Mouse (Mus musculus) forebrain, embryonic 16.5 days (tissue): ENCODE measurements around the gene Bcas3. TPM values are rescaled to one million over a fixed set of nuclear protein-coding genes. Genes with fewer than 3 reads are reported as not detected.

Experiments
- ATAC-seq: fragments of 200-750 bp; cut with Nextera tagmentation; 2 replicates; pipeline ENCODE4 v1.8.0; 2017; ENCODE audit warnings: mild to moderate bottlenecking, moderate library complexity
- H3K27ac ChIP-seq: fragments of 300-500 bp; sonication (generic); 2 replicates; pipeline ENCODE4 v1.5.1; 2014; ENCODE audit warnings: low read length, control low read depth
- H3K27me3 ChIP-seq: fragments of 300-500 bp; sonication (generic); replicated peaks from 2 replicates; pipeline ENCODE4 v1.6.1; 2014; ENCODE audit warnings: low read length; ENCODE audit not compliant: control insufficient read depth, insufficient read depth
- H3K36me3 ChIP-seq: fragments of 300-500 bp; sonication (generic); 2 replicates; pipeline ENCODE4 v1.6.1; 2014; ENCODE audit not compliant: control insufficient read depth, insufficient read depth
- H3K4me1 ChIP-seq: fragments of 300-500 bp; sonication (generic); replicated peaks from 2 replicates; pipeline ENCODE4 v1.6.1; 2014; ENCODE audit warnings: low read length; ENCODE audit not compliant: control insufficient read depth, insufficient read depth
- H3K4me2 ChIP-seq: fragments of 300-500 bp; sonication (generic); 2 replicates; pipeline ENCODE4 v1.6.1; 2014; ENCODE audit warnings: mild to moderate bottlenecking, low read length, control low read depth
- H3K4me3 ChIP-seq: fragments of 300-500 bp; sonication (generic); replicated peaks from 2 replicates; pipeline ENCODE4 v1.5.1; 2014; ENCODE audit warnings: mild to moderate bottlenecking, low read length, control low read depth
- H3K9ac ChIP-seq: fragments of 300-500 bp; sonication (generic); replicated peaks from 2 replicates; pipeline ENCODE4 v1.6.1; 2014; ENCODE audit warnings: low read depth, low read length, control low read depth
- H3K9me3 ChIP-seq: fragments of 300-500 bp; sonication (generic); 2 replicates; pipeline ENCODE4 v1.6.1; 2016; ENCODE audit warnings: low read length; ENCODE audit not compliant: control insufficient read depth
- WGBS: fragments of 180-500 bp; shearing (Covaris S2); extraction: QIAGEN DNeasy Blood & Tissue Kit; methylation state at CpG from one replicate; pipeline ENCODE4 v1.1.7; 2014; 5-methylcytosine and 5-hydroxymethylcytosine counted together
- polyA plus RNA-seq: library from polyadenylated mRNA; unstranded; fragments of >200 nt; fragmentation: Nextera tagmentation; extraction: Ambion mirVana; gene quantifications from 2 replicates; pipeline ENCODE4 v1.2.1, GENCODE M21; 2015

Bcas3 gene
- polyA plus RNA-seq, 1 experiment from 2014 or later, result 31.9 TPM

GRCm38 (mm10) chr11:85644748-85645060 lies 291.7 kb downstream of the Bcas3 start:
- Histone ChIP-seq H3K36me3 (no peaks in the 10 kb centered on the region), H3K4me3 (no peak overlapping the region), H3K9ac (no peak overlapping the region), H3K4me1 (peaks cover 15% of the 10 kb centered on the region), H3K27ac (no peak overlapping the region), H3K4me2 (no peak overlapping the region), H3K9me3 (no peaks in the 10 kb centered on the region), H3K27me3 (no peaks in the 10 kb centered on the region)
- 89% methylated on average over 6 of the region's 6 CpGs for WGBS
- no peak for ATAC-seq

- Histone ChIP-seq H3K4me2 (no peak overlapping the region), H3K4me1 (peaks cover 11% of the 10 kb centered on the region), H3K27me3 (no peaks in the 10 kb centered on the region), H3K9ac (no peak overlapping the region), H3K4me3 (no peak overlapping the region), H3K9me3 (no peaks in the 10 kb centered on the region), H3K36me3 (no peaks in the 10 kb centered on the region), H3K27ac (no peak overlapping the region)
- no peak for ATAC-seq
- 70% methylated on average over 7 of the region's 7 CpGs for WGBS
Observed at GRCm38 (mm10) chr11:85645152-85645835, 292.3 kb downstream of the Bcas3 start.

- Histone ChIP-seq H3K27me3 (no peaks in the 10 kb centered on the region), H3K27ac (no peak overlapping the region), H3K4me2 (no peak overlapping the region), H3K4me1 (peaks cover 2% of the 10 kb centered on the region; the same call in 1 of the 2 replicates), H3K4me3 (no peak overlapping the region), H3K9ac (no peak overlapping the region), H3K36me3 (no peaks in the 10 kb centered on the region), H3K9me3 (no peaks in the 10 kb centered on the region)
- 80% methylated on average over 3 of the region's 3 CpGs for WGBS
- no peak for ATAC-seq
Observed at GRCm38 (mm10) chr11:85648893-85649292, 295.9 kb downstream of the Bcas3 start.

- WGBS, result 86% methylated on average over 9 of the region's 9 CpGs
- Histone ChIP-seq H3K27me3 (no peaks in the 10 kb centered on the region), H3K4me1 (no peaks in the 10 kb centered on the region), H3K36me3 (no peaks in the 10 kb centered on the region), H3K27ac (no peak overlapping the region), H3K4me2 (no peak overlapping the region), H3K4me3 (no peak overlapping the region), H3K9me3 (no peaks in the 10 kb centered on the region), H3K9ac (no peak overlapping the region)
- ATAC-seq, result no peak
Observed at GRCm38 (mm10) chr11:85649373-85649772, 296.4 kb downstream of the Bcas3 start.

- Histone ChIP-seq H3K36me3 (no peaks in the 10 kb centered on the region), H3K4me3 (no peak overlapping the region), H3K9ac (no peak overlapping the region), H3K9me3 (no peaks in the 10 kb centered on the region), H3K4me1 (0 out of 2 replicates have a peak, but pooled peaks cover 3% of the 10 kb centered on the region), H3K27ac (no peak overlapping the region), H3K27me3 (no peaks in the 10 kb centered on the region), H3K4me2 (no peak overlapping the region)
- no peak for ATAC-seq
- 79% methylated on average over 4 of the region's 4 CpGs for WGBS
Observed at GRCm38 (mm10) chr11:85657471-85657870, 304.5 kb downstream of the Bcas3 start.

- H3K9me3 ChIP-seq, result no peaks in the 10 kb centered on the region
- no peak overlapping the region for H3K4me3 ChIP-seq
- ATAC-seq, result no peak
- H3K36me3 ChIP-seq, result no peaks in the 10 kb centered on the region
- 87% methylated on average over 4 of the region's 4 CpGs for whole genome bisulfite sequencing
- no peak overlapping the region for H3K4me2 ChIP-seq
- H3K9ac ChIP-seq, result no peak overlapping the region
- no peaks in the 10 kb centered on the region for H3K27me3 ChIP-seq
- H3K27ac ChIP-seq, result no peak overlapping the region
- 0 out of 2 replicates have a peak, but pooled peaks cover 3% of the 10 kb centered on the region for H3K4me1 ChIP-seq
Observed at GRCm38 (mm10) chr11:85660304-85660703, 307.3 kb downstream of the Bcas3 start.

GRCm38 (mm10) chr11:85667176-85667575 lies 314.2 kb downstream of the Bcas3 start:
- no peaks in the 10 kb centered on the region for H3K9me3 ChIP-seq
- H3K9ac ChIP-seq, result no peak overlapping the region
- no peak overlapping the region for H3K4me2 ChIP-seq
- ATAC-seq, result no peak
- 0 out of 2 replicates have a peak, but pooled peaks cover 3% of the 10 kb centered on the region for H3K4me1 ChIP-seq
- H3K27ac ChIP-seq, result no peak overlapping the region
- H3K4me3 ChIP-seq, result no peak overlapping the region
- H3K27me3 ChIP-seq, result no peaks in the 10 kb centered on the region
- WGBS, result 50% methylated on average over 7 of the region's 7 CpGs
- no peaks in the 10 kb centered on the region for H3K36me3 ChIP-seq

- Histone ChIP-seq H3K27me3 (no peaks in the 10 kb centered on the region), H3K9ac (no peak overlapping the region), H3K4me3 (no peak overlapping the region), H3K4me2 (no peak overlapping the region), H3K9me3 (no peaks in the 10 kb centered on the region), H3K36me3 (no peaks in the 10 kb centered on the region), H3K4me1 (0 out of 2 replicates have a peak, but pooled peaks cover 3% of the 10 kb centered on the region), H3K27ac (no peak overlapping the region)
- ATAC-seq, result no peak
- WGBS, result 64% methylated on average over 9 of the region's 9 CpGs
Observed at GRCm38 (mm10) chr11:85667741-85668140, 314.8 kb downstream of the Bcas3 start.

GRCm38 (mm10) chr11:85672881-85673475 lies 320.0 kb downstream of the Bcas3 start:
- no peak for ATAC-seq
- Histone ChIP-seq H3K9me3 (no peaks in the 10 kb centered on the region), H3K4me3 (no peak overlapping the region), H3K4me2 (no peak overlapping the region), H3K4me1 (peaks cover 3% of the 10 kb centered on the region; the same call in 1 of the 2 replicates), H3K27ac (no peak overlapping the region), H3K9ac (no peak overlapping the region), H3K36me3 (no peaks in the 10 kb centered on the region), H3K27me3 (no peaks in the 10 kb centered on the region)
- 82% methylated on average over 10 of the region's 10 CpGs for WGBS
